Mouse (Mus musculus): ENCODE results near the gene Grtp1.

The Grtp1 gene

GRCm38 (mm10) chr8:13200301-13201012, at the start of gene Grtp1:
TSS of gene Grtp1 (minus strand) at chr8:13200620.
- no peak for DNase-seq (ENCODE audit: low spot score)

- no peak for DNase-seq (ENCODE audit: low spot score)
Observed at GRCm38 (mm10) chr8:13244343-13244880, 44.0 kb upstream of the Grtp1 start.

GRCm38 (mm10) chr8:13242985-13243870, 42.8 kb upstream of the Grtp1 start:
- DNase-seq (ENCODE audit: low spot score): no peak

GRCm38 (mm10) chr8:13240691-13241090, 40.3 kb upstream of the Grtp1 start:
- peak; percentile 97 for DNase-seq (ENCODE audit: low spot score)

- no peak for DNase-seq (ENCODE audit: low spot score)
Observed at GRCm38 (mm10) chr8:13240055-13240454, 39.6 kb upstream of the Grtp1 start.

GRCm38 (mm10) chr8:13234803-13235202, 34.4 kb upstream of the Grtp1 start:
- no peak for DNase-seq (ENCODE audit: low spot score)

GRCm38 (mm10) chr8:13230471-13230870, 30.1 kb upstream of the Grtp1 start:
- DNase-seq (ENCODE audit: low spot score): no peak

GRCm38 (mm10) chr8:13229802-13230201, 29.4 kb upstream of the Grtp1 start:
- DNase-seq (ENCODE audit: low spot score): no peak

- DNase-seq (ENCODE audit: low spot score): no peak
Observed at GRCm38 (mm10) chr8:13228923-13229610, 28.6 kb upstream of the Grtp1 start.

- no peak for DNase-seq (ENCODE audit: low spot score)
Observed at GRCm38 (mm10) chr8:13227184-13227583, 26.8 kb upstream of the Grtp1 start.

GRCm38 (mm10) chr8:13226288-13226687, 25.9 kb upstream of the Grtp1 start:
- DNase-seq (ENCODE audit: low spot score): no peak

GRCm38 (mm10) chr8:13224426-13224825, 24.0 kb upstream of the Grtp1 start:
- no peak for DNase-seq (ENCODE audit: low spot score)

GRCm38 (mm10) chr8:13218441-13218840, 18.0 kb upstream of the Grtp1 start:
- no peak for DNase-seq (ENCODE audit: low spot score)

GRCm38 (mm10) chr8:13217986-13218385, 17.6 kb upstream of the Grtp1 start:
- no peak for DNase-seq (ENCODE audit: low spot score)

- no peak for DNase-seq (ENCODE audit: low spot score)
Observed at GRCm38 (mm10) chr8:13217093-13217492, 16.7 kb upstream of the Grtp1 start.

GRCm38 (mm10) chr8:13216386-13216785, 16.0 kb upstream of the Grtp1 start:
- no peak for DNase-seq (ENCODE audit: low spot score)

GRCm38 (mm10) chr8:13213479-13214268, 13.3 kb upstream of the Grtp1 start:
- DNase-seq (ENCODE audit: low spot score): peak; percentile 99

- peak; percentile 76 for DNase-seq (ENCODE audit: low spot score)
Observed at GRCm38 (mm10) chr8:13209770-13210169, 9.3 kb upstream of the Grtp1 start.

GRCm38 (mm10) chr8:13208627-13209355, 8.4 kb upstream of the Grtp1 start:
- DNase-seq (ENCODE audit: low spot score): peak; percentile 86

- DNase-seq (ENCODE audit: low spot score): no peak
Observed at GRCm38 (mm10) chr8:13206290-13206689, 5.9 kb upstream of the Grtp1 start.

- DNase-seq (ENCODE audit: low spot score): no peak
Observed at GRCm38 (mm10) chr8:13205311-13205710, 4.9 kb upstream of the Grtp1 start.
